Mouse (Mus musculus): Measurements from ENCODE around the gene Nkain2.
A peak's percentile ranks its signal among the peaks of the same experiment; 100 is the strongest.
"Not testable (repeated sequence)": the region's sequence is repeated elsewhere in the genome, so short reads cannot be mapped to it uniquely, and the experiment has no call there.

Gene Nkain2

GRCm38 (mm10) chr10:32889652-32890506 lies at the start of gene Nkain2:
Nkain2 (minus strand) TSS chr10:32890462.
- DNase-seq (ENCODE audit: inconsistent ontology term) = peak; percentile 69

- no peak for DNase-seq (ENCODE audit: inconsistent ontology term)
Observed at GRCm38 (mm10) chr10:32939853-32940252, 49.6 kb upstream of the Nkain2 start.

- DNase-seq (ENCODE audit: inconsistent ontology term) = peak; percentile 28
Observed at GRCm38 (mm10) chr10:32895093-32895492, 4.8 kb upstream of the Nkain2 start.

- peak; percentile 61 for DNase-seq (ENCODE audit: inconsistent ontology term)
Observed at GRCm38 (mm10) chr10:32890507-32891131, 357 bp upstream of the Nkain2 start.

DNA sequence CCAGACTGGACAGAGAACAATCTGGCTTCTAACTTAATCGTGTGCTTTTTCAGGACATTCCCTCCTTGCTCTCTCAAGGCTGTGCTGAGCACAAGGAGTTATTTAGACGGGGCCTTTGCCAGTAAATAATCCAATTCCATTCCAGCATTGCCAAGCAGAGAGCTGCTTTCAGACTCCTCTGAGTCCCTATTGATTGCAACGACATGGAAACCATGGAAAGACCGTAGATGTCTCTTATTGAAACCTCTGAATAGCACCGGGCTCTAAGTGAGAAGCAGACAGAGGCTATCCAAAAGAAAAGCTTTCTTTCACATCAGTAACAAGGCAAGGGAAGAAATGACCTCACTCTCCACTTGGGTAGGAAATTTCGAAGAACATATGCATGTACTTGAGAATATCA lies 8.3 kb downstream of the Nkain2 start:
- DNase-seq (ENCODE audit: inconsistent ontology term) = no peak

- DNase-seq (ENCODE audit: inconsistent ontology term) = peak; percentile 69
Observed at GRCm38 (mm10) chr10:32870691-32871406, 19.4 kb downstream of the Nkain2 start.

GRCm38 (mm10) chr10:32869541-32869940 lies 20.7 kb downstream of the Nkain2 start:
- no peak for DNase-seq (ENCODE audit: inconsistent ontology term)

- no peak for DNase-seq (ENCODE audit: inconsistent ontology term)
Observed at GRCm38 (mm10) chr10:32815210-32815883, 74.9 kb downstream of the Nkain2 start.

DNA sequence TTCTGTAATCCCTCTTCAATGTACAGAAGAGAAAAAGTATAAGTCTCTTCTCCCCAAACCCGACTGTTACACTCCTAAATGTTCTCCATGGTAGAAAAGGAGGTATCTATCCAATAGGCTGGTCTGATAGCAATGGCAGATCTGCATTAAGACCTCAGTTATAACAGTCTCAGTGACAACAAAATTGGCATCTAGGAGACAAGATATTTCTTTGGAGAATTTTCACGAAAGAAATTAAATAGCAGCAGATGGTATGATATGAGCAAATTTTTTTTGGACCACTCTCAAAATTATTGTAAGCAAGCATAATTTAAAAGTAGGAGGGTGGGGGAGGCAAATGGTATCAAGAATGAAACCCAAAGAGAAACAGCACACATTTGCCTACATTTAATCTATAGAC lies 94.0 kb downstream of the Nkain2 start:
- no peak for DNase-seq (ENCODE audit: inconsistent ontology term)

DNA sequence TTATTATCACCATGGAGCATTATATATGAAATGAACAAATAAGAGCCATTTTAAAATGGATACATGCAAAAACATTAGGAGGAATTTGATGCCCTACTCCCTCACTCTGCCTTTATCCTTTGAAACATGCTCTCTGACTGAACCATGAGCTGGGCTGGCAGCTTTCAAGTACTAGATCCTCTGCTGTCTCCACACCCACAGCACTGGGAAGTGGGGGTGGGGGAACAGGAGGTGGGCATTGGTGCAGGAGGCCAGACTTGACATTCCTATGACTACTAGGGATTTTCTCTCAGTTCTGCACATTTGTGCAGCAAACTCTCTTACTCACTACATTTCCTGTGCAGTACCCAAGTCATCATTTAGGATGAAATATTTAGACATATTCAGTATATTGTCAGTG lies 99.7 kb downstream of the Nkain2 start:
- no peak for DNase-seq (ENCODE audit: inconsistent ontology term)

DNA sequence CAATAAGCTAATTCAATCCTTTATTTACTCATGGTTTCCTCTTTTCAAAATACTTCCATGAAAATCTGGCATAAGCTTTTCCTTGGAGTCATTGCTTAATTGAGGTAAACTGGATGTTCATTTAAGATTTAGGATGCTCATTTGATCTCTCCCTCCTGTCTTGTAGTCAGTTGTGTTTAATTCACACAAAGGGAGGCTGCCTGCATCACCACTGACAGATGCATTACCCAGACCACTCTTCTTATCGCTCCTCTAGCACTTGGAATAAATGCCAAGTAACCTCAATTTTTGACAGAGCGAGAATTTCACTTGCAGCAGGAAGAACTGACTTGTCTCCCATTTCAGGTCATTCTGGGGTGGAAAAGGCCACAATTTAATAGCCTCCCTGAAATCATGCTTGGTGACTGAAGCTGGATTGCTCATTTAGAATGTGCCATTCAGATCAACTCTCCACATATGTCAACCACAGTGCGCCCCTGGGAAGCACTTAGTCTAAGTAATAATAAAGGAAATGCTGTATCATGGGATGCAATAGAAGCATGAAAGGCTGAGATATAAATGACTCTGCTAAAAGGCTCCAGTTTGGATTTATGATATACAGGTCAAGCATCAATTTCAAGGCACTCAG lies 107.4 kb downstream of the Nkain2 start:
- no peak for DNase-seq (ENCODE audit: inconsistent ontology term)

DNA sequence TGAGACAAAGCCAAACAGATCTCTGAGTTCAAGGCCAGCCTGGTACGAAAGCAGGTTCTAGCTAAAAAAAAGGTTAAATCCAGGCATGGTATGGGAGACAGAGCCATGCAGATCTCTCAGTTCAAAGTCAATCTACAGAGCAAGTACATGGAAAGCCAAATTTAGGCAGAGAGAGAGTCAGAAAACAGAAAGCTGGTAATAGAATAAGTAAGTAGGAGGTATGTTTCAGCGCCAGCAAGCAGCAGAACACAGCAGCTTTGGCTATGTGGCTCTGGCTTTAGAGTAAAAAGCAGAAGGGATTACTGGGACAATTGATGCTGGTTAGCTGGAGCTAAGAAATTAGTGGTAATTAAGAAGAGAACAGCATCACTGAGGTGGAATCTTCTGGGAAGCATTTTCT lies 151.3 kb downstream of the Nkain2 start:
- DNase-seq (ENCODE audit: inconsistent ontology term) = no peak

DNA sequence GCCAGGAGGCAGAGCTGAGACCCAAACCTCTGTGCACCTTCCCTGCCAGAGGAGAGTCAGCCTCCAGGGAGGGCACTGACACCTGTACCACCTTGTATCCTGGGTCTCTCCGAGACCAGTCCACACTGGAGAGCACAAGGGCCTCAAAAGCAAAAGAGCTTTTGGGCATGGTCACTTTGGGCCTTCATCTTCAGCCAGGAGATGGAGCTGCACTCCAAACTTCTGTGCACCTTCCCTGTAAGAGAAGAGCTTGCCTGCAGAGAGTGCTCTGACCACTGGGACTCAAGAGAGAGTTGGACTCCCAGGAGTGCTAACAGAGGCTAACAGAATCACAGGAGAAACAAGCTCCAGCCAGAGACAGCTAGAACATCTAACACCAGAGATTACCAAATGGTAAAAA lies 183.7 kb downstream of the Nkain2 start:
- not testable (repeated sequence) for DNase-seq (ENCODE audit: inconsistent ontology term)

DNA sequence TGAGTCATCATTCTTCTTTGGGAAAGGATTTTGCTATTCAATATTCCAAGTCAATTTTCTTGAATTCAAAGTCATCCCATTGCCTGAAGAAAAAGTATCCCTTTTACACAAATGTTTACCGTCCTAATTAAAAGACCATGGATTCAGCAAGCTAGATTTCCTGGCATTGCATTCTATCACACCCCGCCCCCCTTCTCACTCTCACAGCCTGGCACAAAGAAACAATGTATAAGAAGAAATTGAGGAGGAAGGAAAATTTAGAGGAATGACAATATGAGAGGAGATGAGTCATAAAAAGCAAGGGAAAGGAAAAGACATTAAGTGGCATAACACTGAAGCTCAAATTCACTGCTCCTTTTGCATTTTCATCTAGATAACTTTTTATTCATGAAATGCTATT lies 193.6 kb downstream of the Nkain2 start:
- DNase-seq (ENCODE audit: inconsistent ontology term) = no peak

DNA sequence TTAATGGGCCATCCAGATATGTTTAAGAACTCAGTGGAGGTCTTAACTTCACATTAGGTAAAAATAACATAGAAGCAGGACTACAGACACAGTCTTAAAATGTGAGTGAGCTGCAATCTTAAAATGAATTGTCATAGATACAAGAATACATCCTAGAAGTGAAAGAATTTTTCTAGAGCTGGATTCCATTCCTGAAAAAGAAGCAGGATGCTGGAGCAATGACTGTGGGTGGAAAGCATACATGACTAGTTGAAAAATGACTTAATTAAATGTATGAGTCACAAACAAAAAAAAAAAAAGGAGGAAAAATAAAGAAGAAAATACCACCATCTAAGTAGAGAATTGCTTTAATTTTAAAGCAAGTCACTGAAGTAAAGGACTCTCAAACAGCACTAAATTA lies 205.7 kb downstream of the Nkain2 start:
- no peak for DNase-seq (ENCODE audit: inconsistent ontology term)

DNA sequence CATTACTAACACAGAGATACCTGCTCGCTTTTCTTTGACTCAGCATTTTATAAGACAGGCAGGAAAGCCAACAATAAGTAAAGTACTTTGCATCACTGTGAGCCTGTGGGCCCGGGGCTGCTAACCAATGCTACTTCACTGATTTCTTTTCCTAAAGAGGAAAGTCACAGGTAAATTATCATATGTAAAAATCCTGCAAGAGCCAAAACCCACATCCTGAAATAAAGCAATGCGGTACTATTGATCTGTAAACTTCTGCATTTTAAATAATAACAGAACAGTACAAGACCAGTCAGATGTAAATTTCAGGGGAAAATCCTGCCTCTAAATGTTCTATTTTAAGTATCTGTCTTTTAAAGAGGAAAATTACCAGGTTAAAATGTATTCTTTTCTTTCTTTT lies 250.0 kb downstream of the Nkain2 start:
- no peak for DNase-seq (ENCODE audit: inconsistent ontology term)

GRCm38 (mm10) chr10:32639173-32639572 lies 251.1 kb downstream of the Nkain2 start:
- DNase-seq (ENCODE audit: inconsistent ontology term) = no peak

GRCm38 (mm10) chr10:32631043-32631442 lies 259.2 kb downstream of the Nkain2 start:
- DNase-seq (ENCODE audit: inconsistent ontology term) = no peak

- no peak for DNase-seq (ENCODE audit: inconsistent ontology term)
Observed at GRCm38 (mm10) chr10:32604448-32604847, 285.8 kb downstream of the Nkain2 start.

GRCm38 (mm10) chr10:32602798-32603197 lies 287.5 kb downstream of the Nkain2 start:
- no peak for DNase-seq (ENCODE audit: inconsistent ontology term)

DNA sequence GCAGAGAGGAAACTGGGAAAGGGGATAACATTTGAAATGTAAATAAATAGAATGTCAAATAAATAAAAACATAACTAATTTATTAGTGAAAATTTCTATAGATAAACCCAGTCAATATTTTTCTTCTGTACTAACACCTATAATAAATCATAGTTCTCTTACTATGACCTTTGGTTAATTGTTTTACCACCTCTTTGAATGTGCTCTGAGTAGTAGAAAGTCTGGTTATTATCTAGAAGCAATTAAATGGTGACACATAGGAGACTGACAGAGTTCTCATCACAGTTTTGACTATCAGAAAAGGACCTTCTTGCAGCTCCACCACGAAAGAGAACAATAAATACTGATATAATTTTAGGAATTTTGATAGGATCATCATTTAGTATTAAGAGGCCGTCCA lies 295.3 kb downstream of the Nkain2 start:
- DNase-seq (ENCODE audit: inconsistent ontology term) = no peak

- DNase-seq (ENCODE audit: inconsistent ontology term) = no peak
Observed at GRCm38 (mm10) chr10:32577276-32577580, 313.0 kb downstream of the Nkain2 start.
